Mouse (Mus musculus): ENCODE results near the gene Vars. TPM values are rescaled to one million over a fixed set of nuclear protein-coding genes. Genes with fewer than 3 reads are reported as not detected.

The Vars gene
- polyA plus RNA-seq, 1 experiment from 2014 or later: 197 TPM

DNA sequence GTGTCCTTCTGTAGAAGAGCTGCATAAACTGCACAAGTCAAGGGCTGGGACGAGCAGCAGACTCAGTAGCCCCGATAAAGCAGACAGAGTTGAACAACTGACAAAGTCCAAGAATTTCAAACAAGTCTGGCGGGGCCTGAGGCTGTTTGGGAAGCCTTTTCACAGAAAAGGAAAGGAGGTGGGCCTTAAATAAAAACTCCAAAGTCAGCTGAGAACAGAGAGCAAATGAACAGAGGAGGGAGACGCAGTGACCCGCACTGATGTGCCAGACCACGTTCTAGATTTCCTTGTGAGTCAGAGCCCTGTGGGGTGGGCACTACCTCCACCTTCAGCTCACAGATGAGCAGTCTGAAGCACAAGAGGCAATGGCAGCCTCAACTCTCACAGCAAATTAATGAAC is 34.1 kb downstream of the Vars start:
- 75% methylated on average over 6 of the region's 6 CpGs for WGBS
- no peaks in the 10 kb centered on the region for H3K36me3 ChIP-seq (replicated peaks)
- no peak overlapping the region for H3K4me3 ChIP-seq
- peaks cover 10% of the 10 kb centered on the region for H3K4me1 ChIP-seq
- DNase-seq (ENCODE audit: low spot score): no peak
- H3K27me3 ChIP-seq (replicated peaks; ENCODE audit: low read depth, poor library complexity, severe bottlenecking): no peaks in the 10 kb centered on the region
- no peaks in the 10 kb centered on the region for H3K9me3 ChIP-seq
- no peak overlapping the region for H3K27ac ChIP-seq (replicated peaks)

DNA sequence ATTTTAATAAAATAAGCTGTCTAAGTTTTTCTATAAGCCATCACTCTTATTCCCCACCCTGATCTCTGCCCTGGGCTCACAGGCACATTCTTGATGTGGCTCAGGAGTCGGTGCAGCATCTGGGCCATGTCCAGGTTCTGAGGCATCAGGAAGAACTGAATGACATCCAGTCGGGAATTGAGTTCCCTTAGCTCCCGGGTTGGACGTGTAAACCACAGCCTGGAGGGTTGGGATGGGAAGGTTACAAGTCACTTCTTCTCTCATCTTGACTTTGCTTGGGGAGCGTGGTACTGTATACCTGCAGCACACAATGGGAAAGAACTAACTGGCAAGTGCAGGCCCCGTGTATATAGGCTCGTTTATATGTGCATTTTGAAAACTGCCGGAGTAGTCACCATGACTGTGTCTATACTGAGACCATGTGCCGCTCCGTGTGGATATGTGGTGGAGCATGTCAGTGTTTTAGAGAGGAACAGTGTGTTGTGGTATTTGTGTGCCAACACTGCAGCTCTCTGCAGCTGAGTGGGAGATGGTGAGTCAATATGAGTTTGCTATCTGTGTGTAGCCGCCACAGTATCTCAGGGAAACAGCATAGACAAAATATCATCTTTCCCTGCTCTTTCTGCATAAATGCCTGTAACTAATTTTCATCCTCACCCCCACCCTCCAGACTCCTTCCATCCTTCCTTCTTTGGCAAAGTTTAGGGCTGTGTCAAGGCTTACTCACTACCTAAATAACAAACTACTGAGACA is 38.5 kb downstream of the Vars start:
- 88% methylated on average over 11 of the region's 11 CpGs for WGBS
- no peaks in the 10 kb centered on the region for H3K27me3 ChIP-seq (replicated peaks; ENCODE audit: low read depth, poor library complexity, severe bottlenecking)
- H3K4me3 ChIP-seq: no peak overlapping the region
- no peaks in the 10 kb centered on the region for H3K9me3 ChIP-seq
- H3K27ac ChIP-seq (replicated peaks): no peak overlapping the region
- DNase-seq (ENCODE audit: low spot score): no peak
- H3K36me3 ChIP-seq (replicated peaks): no peaks in the 10 kb centered on the region
- 0 out of 2 replicates have a peak, but pooled peaks cover 2% of the 10 kb centered on the region for H3K4me1 ChIP-seq

DNA sequence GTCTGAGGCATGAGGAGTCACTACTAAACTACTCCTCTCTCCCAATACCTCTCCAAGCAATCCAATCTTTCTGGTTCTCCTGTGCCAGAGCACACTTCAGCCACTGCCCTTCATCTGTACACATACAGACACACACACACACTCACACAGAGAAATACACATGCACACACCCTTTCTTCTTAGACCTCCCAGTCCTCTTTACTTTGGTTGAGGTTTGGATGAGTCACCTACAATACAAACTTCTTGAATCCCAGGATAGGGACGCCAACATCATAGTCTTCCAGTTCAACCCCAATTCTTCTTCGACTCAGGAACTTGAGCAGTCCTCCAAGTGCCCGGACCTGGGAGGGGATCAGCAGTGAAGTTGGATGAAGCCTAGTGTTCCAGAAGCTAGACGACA is 43.0 kb downstream of the Vars start:
- no peak for DNase-seq (ENCODE audit: low spot score)
- peaks cover 7% of the 10 kb centered on the region; the same call in 1 of the 2 replicates for H3K27me3 ChIP-seq (replicated peaks; ENCODE audit: low read depth, poor library complexity, severe bottlenecking)
- no peak overlapping the region for H3K27ac ChIP-seq (replicated peaks)
- H3K36me3 ChIP-seq (replicated peaks): no peaks in the 10 kb centered on the region
- H3K4me1 ChIP-seq: peaks cover 41% of the 10 kb centered on the region
- no peaks in the 10 kb centered on the region for H3K9me3 ChIP-seq
- WGBS: 87% methylated on average over 4 of the region's 4 CpGs
- H3K4me3 ChIP-seq: 0 out of 2 replicates have a peak overlapping the region, but pooled peaks have one; percentile 17

DNA sequence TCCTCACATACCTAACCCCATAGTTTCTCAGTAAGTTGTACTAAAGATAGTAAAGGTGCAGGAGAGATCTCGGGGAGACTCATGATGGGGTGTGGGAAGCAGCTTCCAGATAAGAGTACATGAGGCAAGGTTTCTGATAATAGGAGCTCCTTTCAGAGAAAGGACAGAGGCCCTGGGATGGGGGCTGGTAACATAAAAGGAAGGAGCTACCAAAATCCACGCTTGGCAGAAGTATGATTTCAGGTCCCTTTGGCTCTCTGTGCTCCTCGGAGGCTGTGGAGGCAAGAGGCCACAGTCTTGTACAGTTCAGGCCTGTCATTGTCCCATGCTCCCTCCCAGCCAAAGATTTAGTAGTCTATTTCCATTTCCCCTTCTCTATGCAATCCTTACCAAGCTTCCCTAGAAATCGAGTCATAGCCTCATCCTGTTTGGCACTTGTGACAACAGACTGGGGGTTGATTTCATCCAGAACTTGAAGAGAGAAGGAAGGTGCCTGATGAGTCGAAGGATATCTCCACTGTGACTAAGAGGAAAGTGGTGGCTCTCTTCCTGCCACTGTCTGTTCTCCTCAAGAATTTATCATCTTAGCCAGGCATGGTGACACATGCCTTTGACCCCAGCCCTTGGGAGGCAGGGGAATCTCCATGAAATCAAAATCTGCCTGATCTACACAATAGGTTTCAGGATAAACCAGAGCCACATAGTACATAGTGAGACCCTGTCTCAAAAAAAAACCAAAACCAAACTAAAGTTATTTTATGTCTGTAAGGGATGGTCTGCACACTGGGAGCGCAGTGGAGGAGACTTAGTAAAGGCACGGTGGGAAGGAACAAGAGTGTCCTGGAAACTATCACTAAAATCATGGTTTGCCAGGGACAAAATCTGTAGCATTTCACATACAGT is 44.4 kb downstream of the Vars start:
- Histone ChIP-seq H3K9me3 (no peaks in the 10 kb centered on the region), H3K36me3 (replicated peaks) (no peaks in the 10 kb centered on the region), H3K4me1 (peaks cover 55% of the 10 kb centered on the region), H3K27me3 (replicated peaks; ENCODE audit: low read depth, poor library complexity, severe bottlenecking) (peaks cover 7% of the 10 kb centered on the region; the same call in 1 of the 2 replicates), H3K27ac (replicated peaks) (peak overlapping the region; percentile 96), H3K4me3 (peak overlapping the region; percentile 74)
- WGBS: 88% methylated on average over 7 of the region's 7 CpGs
- DNase-seq (ENCODE audit: low spot score): no peak

DNA sequence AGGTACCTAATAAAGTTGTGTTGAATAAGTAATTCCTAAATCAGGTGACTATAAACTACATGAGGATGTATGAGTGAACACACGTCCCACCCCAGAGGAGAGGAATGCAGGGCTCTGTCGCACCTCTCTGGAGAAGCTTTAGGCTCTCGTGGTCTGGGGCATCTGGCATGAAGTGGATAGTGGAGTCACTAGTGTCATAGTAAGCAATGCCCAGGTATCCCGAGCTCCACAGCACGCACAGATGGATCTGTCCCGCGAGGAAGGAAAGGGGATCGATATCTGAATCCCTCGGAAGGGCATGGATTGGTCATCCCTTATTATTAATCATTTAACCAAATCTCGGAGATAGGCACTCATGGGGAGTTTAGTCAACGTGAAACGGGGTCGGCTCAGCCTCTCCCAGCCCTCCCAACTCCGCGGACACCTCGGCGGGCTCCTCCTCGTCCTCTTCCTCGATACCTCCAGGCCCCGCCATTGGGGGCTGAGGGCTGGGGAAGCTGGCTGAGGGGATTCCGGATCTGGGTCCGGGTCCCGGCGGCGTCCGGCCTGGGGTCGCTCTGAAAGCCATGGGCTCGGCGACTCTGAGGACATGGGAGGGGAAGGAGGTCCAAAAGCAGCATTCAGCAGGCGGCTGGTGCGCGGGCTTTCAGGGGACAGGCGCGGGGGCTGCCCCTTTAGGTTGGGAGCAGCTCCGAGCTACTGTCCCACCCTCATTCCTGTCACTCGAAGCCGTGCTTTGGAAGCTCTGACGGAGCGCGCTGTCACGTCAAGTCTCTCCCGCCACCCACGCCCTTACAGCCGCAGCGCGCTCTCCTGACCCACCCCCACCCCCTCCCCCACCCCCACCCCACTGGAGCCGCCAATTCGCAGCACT is 45.3 kb downstream of the Vars start:
- H3K4me3 ChIP-seq: peak overlapping the region; percentile 74
- H3K9me3 ChIP-seq: no peaks in the 10 kb centered on the region
- 6% methylated on average over 48 of the region's 48 CpGs for WGBS
- H3K36me3 ChIP-seq (replicated peaks): no peaks in the 10 kb centered on the region
- DNase-seq (ENCODE audit: low spot score): no peak
- H3K27me3 ChIP-seq (replicated peaks; ENCODE audit: low read depth, poor library complexity, severe bottlenecking): peaks cover 7% of the 10 kb centered on the region; the same call in 1 of the 2 replicates
- H3K27ac ChIP-seq (replicated peaks): peak overlapping the region; percentile 96
- peaks cover 61% of the 10 kb centered on the region for H3K4me1 ChIP-seq

DNA sequence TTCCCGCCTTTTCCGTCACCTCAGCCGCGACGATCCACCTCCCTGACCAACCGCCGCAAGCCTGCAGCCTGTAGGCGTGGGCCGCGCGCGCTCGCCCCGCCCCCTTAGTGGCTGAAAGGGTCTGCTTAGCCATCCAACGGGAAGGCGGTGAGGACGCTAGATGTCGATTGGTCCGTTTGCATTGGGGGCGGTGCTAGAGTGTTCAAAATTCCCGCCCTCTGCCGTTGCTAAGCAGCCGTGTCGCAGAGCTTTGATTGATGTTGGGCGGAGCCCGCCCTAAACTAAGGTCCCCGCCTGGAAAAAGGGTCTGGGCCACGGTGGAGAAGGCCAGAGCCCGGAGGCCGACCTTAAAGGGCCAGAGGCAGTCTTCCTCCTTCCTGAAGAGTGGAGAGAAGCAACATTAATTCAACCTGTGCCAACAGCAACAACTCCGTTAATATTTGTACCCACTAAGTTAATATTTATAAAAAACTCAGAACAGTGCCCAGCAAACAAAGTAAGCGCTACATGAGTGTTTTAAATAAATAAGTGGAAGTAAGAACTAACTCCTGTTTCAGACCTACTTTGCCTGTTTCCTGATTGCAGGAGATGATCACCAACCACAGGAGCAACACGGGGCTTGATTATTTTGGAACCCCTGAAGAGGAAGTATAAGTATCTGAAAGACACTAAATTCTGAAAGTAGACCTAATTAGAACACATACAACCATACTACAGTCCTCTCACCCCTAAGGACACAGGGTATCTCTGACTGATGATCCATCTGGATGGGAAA is 46.1 kb downstream of the Vars start, which contains the start of gene Msh5:
Msh5 (minus strand) TSS at position 65 of the 775 bp plus-strand sequence.
- H3K36me3 ChIP-seq (replicated peaks): 0 out of 2 replicates have a peak, but pooled peaks cover 1% of the 10 kb centered on the region
- peaks cover 7% of the 10 kb centered on the region; the same call in 1 of the 2 replicates for H3K27me3 ChIP-seq (replicated peaks; ENCODE audit: low read depth, poor library complexity, severe bottlenecking)
- peak within 1 kb of the TSS; percentile 74 for H3K4me3 ChIP-seq
- no peaks in the 10 kb centered on the region for H3K9me3 ChIP-seq
- peak; percentile 100 for DNase-seq (ENCODE audit: low spot score)
- 3% methylated on average over 33 of the region's 33 CpGs for WGBS
- peaks cover 70% of the 10 kb centered on the region for H3K4me1 ChIP-seq
- peak within 1 kb of the TSS; percentile 96 for H3K27ac ChIP-seq (replicated peaks)

DNA sequence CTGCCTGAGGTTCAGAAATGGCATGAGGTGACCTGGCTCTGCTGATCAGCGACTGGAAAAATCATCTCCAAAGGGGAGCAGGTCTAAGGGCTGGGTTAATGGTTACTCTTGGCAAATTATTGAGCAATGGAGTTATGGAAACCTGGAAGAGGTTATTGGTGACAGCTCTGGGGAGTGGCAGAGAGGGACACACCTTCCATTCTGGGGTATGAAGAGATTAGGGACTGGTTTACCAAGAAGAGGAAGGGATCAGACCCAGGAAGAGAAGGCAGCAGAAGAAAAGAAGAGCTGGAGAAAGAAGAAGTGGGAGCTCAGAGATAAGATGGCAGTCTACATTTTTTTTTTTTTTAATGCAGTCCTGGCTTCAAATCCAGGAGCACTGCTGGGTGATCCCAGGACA is 46.9 kb downstream of the Vars start:
- Histone ChIP-seq H3K27ac (replicated peaks) (peak overlapping the region; percentile 96), H3K9me3 (no peaks in the 10 kb centered on the region), H3K27me3 (replicated peaks; ENCODE audit: low read depth, poor library complexity, severe bottlenecking) (peaks cover 7% of the 10 kb centered on the region; the same call in 1 of the 2 replicates), H3K4me1 (peaks cover 78% of the 10 kb centered on the region), H3K4me3 (peak overlapping the region; percentile 22; the same call in 1 of the 2 replicates), H3K36me3 (replicated peaks) (peaks cover 9% of the 10 kb centered on the region)
- DNase-seq (ENCODE audit: low spot score): no peak
- 59% methylated on average over 1 of the region's 1 CpGs for WGBS

DNA sequence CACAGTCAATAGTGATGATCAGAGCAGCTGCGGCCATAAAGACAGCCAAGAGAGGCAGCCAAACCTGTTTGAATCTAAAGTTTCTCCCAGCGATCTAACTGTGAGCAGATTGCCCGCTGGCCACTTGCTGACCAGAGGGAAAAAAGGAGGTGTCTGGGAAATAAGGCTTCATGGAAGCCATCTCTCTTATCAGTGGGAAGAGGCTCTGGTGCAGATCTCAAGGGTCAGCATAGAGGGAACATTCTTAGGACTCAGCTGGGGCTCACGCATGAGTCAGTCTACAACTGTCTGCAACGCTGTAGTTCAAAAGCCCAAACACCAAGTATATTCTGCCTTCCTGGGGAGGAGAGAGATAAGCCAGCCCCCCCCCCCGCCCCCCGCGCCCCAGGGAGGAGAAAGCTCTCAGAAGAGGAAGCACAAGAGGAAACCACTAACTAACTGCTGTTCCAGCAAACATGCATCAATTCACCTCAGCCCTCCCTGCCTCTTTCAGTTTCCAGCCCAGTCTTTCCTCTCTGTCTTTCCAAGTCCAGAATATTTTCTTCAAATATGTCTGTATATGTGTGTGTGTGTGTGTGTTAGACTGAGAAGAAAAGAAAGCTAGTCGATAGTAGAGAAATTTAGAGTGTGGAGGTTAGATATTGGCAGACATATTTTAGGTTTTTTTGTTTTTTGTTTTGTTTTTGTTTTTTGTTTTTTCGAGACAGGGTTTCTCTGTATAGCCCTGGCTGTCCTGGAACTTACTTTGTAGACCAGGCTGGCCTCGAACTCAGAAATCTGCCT is 47.6 kb downstream of the Vars start:
- Histone ChIP-seq H3K9me3 (no peaks in the 10 kb centered on the region), H3K4me3 (peak overlapping the region; percentile 22; the same call in 1 of the 2 replicates), H3K27me3 (replicated peaks; ENCODE audit: low read depth, poor library complexity, severe bottlenecking) (peaks cover 7% of the 10 kb centered on the region; the same call in 1 of the 2 replicates), H3K36me3 (replicated peaks) (peaks cover 16% of the 10 kb centered on the region), H3K4me1 (peaks cover 81% of the 10 kb centered on the region), H3K27ac (replicated peaks) (peak overlapping the region; percentile 96)
- DNase-seq (ENCODE audit: low spot score): no peak
- 37% methylated on average over 11 of the region's 11 CpGs for WGBS

DNA sequence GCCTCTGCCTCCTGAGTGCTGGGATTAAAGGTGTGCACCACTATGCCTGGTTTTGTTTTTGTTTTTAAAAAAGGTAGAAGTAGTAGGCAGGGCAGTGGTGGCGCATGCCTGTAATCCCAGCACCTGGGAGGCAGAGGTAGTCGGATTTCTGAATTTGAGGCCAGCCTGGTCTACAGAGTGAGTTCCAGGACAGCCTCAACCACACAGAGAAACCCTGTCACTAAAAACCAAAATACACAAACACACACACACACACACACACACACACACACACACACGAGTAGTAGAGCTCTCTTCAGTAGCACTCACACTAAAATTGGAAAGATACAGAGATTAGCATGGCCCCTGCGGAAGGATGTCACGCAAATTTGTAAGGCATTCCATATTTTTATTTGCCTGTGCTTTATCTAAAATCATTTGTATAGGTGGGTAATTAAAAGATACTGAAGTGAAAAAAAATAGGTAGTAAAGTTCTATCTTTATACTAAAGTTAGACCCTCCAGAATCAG is 48.2 kb downstream of the Vars start:
- peak overlapping the region; percentile 83 for H3K4me3 ChIP-seq

DNA sequence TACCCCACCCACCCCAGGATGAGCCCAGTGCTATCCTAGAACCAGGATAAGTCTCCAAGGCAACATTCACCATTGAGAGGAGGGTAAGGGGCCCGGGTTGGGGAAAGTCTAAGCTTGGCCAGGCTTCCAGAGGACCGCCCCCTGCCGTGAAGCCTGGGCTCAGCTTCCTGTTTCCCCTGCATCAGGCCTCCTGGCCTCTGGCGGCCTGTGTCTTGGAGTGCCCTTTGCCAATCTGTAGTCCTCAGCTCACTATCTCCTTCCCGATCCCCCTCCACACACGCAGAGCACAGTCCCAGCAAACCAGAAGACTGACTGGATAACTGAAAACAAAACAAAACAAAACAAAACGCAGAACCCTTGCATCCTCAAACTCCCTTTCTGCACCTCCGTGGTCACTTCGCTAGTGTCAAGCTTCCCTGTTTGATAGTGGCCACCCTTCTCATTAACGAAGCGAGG is 48.8 kb downstream of the Vars start, which contains the start of gene Clic1:
Clic1 (plus strand) TSS at position 406 of the 456 bp plus-strand sequence.
- 2% methylated on average over 11 of the region's 11 CpGs for WGBS
- Histone ChIP-seq H3K27me3 (replicated peaks; ENCODE audit: low read depth, poor library complexity, severe bottlenecking) (peaks cover 7% of the 10 kb centered on the region; the same call in 1 of the 2 replicates), H3K4me3 (peak within 1 kb of the TSS; percentile 83), H3K27ac (replicated peaks) (peak within 1 kb of the TSS; percentile 97), H3K36me3 (replicated peaks) (peaks cover 28% of the 10 kb centered on the region), H3K4me1 (peaks cover 79% of the 10 kb centered on the region), H3K9me3 (no peaks in the 10 kb centered on the region)
- peak; percentile 88 for DNase-seq (ENCODE audit: low spot score)

More for the DNA sequence above, 48.2 kb downstream of the Vars start:
- Histone ChIP-seq H3K4me1 (peaks cover 81% of the 10 kb centered on the region), H3K27me3 (replicated peaks; ENCODE audit: low read depth, poor library complexity, severe bottlenecking) (peaks cover 7% of the 10 kb centered on the region; the same call in 1 of the 2 replicates), H3K36me3 (replicated peaks) (peaks cover 22% of the 10 kb centered on the region), H3K9me3 (no peaks in the 10 kb centered on the region), H3K27ac (replicated peaks) (peak overlapping the region; percentile 97)
- DNase-seq (ENCODE audit: low spot score): no peak
- WGBS: 78% methylated on average over 5 of the region's 5 CpGs

All from embryonic facial prominence, embryonic 10.5 days (tissue).